Mouse (Mus musculus) hindbrain, embryonic 12.5 days (tissue): ENCODE data around the gene Tbkbp1. TPM values are rescaled to one million over a fixed set of nuclear protein-coding genes. Genes with fewer than 3 reads are reported as not detected.

ENCODE experiments used
- ATAC-seq: fragments of 200-750 bp; cut with Nextera tagmentation; 2 replicates; pipeline ENCODE4 v1.8.0; 2017; ENCODE audit warnings: moderate TSS enrichment; ENCODE audit not compliant: low FRiP score
- H3K27ac ChIP-seq: fragments of 300-500 bp; sonication (generic); 2 replicates; pipeline ENCODE4 v1.5.1; 2016; ENCODE audit warnings: mild to moderate bottlenecking
- H3K27me3 ChIP-seq: fragments of 300-500 bp; sonication (generic); 2 replicates; pipeline ENCODE4 v1.6.1; 2016; ENCODE audit warnings: mild to moderate bottlenecking
- H3K36me3 ChIP-seq: fragments of 300-500 bp; sonication (generic); 2 replicates; pipeline ENCODE4 v1.6.1; 2016; ENCODE audit warnings: mild to moderate bottlenecking
- H3K4me1 ChIP-seq: fragments of 300-500 bp; sonication (generic); 2 replicates; pipeline ENCODE4 v1.6.1; 2016
- H3K4me2 ChIP-seq: fragments of 300-500 bp; sonication (generic); replicated peaks from 2 replicates; pipeline ENCODE4 v1.6.1; 2016; ENCODE audit warnings: mild to moderate bottlenecking
- H3K4me3 ChIP-seq: fragments of 300-500 bp; sonication (generic); 2 replicates; pipeline ENCODE4 v1.5.1; 2016; ENCODE audit warnings: mild to moderate bottlenecking
- H3K9ac ChIP-seq: fragments of 300-500 bp; sonication (generic); 2 replicates; pipeline ENCODE4 v1.6.1; 2016; ENCODE audit warnings: mild to moderate bottlenecking, moderate library complexity
- H3K9me3 ChIP-seq: fragments of 300-500 bp; sonication (generic); replicated peaks from 2 replicates; pipeline ENCODE4 v1.6.1; 2016; ENCODE audit warnings: mild to moderate bottlenecking
- WGBS: fragments of 180-500 bp; shearing (Covaris S2); methylation state at CpG from one replicate; pipeline ENCODE4 v1.1.7; 2016; 5-methylcytosine and 5-hydroxymethylcytosine counted together
- polyA plus RNA-seq: library from polyadenylated mRNA; unstranded; fragments of >200 nt; fragmentation: Nextera tagmentation; extraction: Ambion mirVana; gene quantifications from 2 replicates; pipeline ENCODE4 v1.2.1, GENCODE M21; 2016

Tbkbp1 gene
- polyA plus RNA-seq, 1 experiment from 2014 or later = 10.5 TPM

- H3K27me3 ChIP-seq = no peaks in the 10 kb centered on the region
- peak overlapping the region; percentile 95 for H3K9ac ChIP-seq
- H3K4me1 ChIP-seq = peaks cover 26% of the 10 kb centered on the region
- peak overlapping the region; percentile 98 for H3K27ac ChIP-seq
- peak overlapping the region; percentile 92 for H3K4me3 ChIP-seq
- H3K36me3 ChIP-seq = peaks cover 31% of the 10 kb centered on the region
- no peaks in the 10 kb centered on the region for H3K9me3 ChIP-seq
- peak; percentile 79 for ATAC-seq
- WGBS = under 1% methylated on average over 70 of the region's 74 CpGs
- H3K4me2 ChIP-seq = peak overlapping the region; percentile 78
These were observed 35.9 kb upstream of the Tbkbp1 start for GRCm38 (mm10) chr11:97186947-97187763.

GRCm38 (mm10) chr11:97185704-97186614 lies 34.7 kb upstream of the Tbkbp1 start:
- 64% methylated on average over 5 of the region's 5 CpGs for WGBS
- Histone ChIP-seq H3K9me3 (no peaks in the 10 kb centered on the region), H3K27ac (no peak overlapping the region), H3K36me3 (peaks cover 43% of the 10 kb centered on the region), H3K27me3 (no peaks in the 10 kb centered on the region), H3K9ac (peak overlapping the region; percentile 95), H3K4me1 (peaks cover 26% of the 10 kb centered on the region), H3K4me3 (peak overlapping the region; percentile 92), H3K4me2 (peak overlapping the region; percentile 78)
- ATAC-seq = no peak

GRCm38 (mm10) chr11:97184875-97185274 lies 33.6 kb upstream of the Tbkbp1 start:
- H3K4me3 ChIP-seq = no peak overlapping the region
- H3K27me3 ChIP-seq = no peaks in the 10 kb centered on the region
- H3K4me1 ChIP-seq = peaks cover 26% of the 10 kb centered on the region
- no peak overlapping the region for H3K9ac ChIP-seq
- WGBS = 89% methylated on average over 5 of the region's 5 CpGs
- peaks cover 54% of the 10 kb centered on the region for H3K36me3 ChIP-seq
- H3K27ac ChIP-seq = no peak overlapping the region
- no peaks in the 10 kb centered on the region for H3K9me3 ChIP-seq
- no peak overlapping the region for H3K4me2 ChIP-seq
- ATAC-seq = no peak

GRCm38 (mm10) chr11:97182446-97182845 lies 31.2 kb upstream of the Tbkbp1 start:
- WGBS = 91% methylated on average over 3 of the region's 3 CpGs
- Histone ChIP-seq H3K4me2 (no peak overlapping the region), H3K27me3 (no peaks in the 10 kb centered on the region), H3K27ac (no peak overlapping the region), H3K4me1 (peaks cover 16% of the 10 kb centered on the region), H3K4me3 (no peak overlapping the region), H3K9me3 (no peaks in the 10 kb centered on the region), H3K9ac (no peak overlapping the region), H3K36me3 (peaks cover 75% of the 10 kb centered on the region)
- no peak for ATAC-seq

- Histone ChIP-seq H3K4me2 (no peak overlapping the region), H3K9ac (no peak overlapping the region), H3K27ac (no peak overlapping the region), H3K27me3 (no peaks in the 10 kb centered on the region), H3K9me3 (no peaks in the 10 kb centered on the region), H3K4me1 (peaks cover 12% of the 10 kb centered on the region), H3K4me3 (no peak overlapping the region), H3K36me3 (peaks cover 89% of the 10 kb centered on the region)
- ATAC-seq = no peak
- WGBS = 89% methylated on average over 5 of the region's 5 CpGs
These were observed 29.8 kb upstream of the Tbkbp1 start for GRCm38 (mm10) chr11:97181061-97181460.

- Histone ChIP-seq H3K27ac (no peak overlapping the region), H3K27me3 (no peaks in the 10 kb centered on the region), H3K4me1 (no peaks in the 10 kb centered on the region), H3K4me2 (no peak overlapping the region), H3K9me3 (no peaks in the 10 kb centered on the region), H3K9ac (no peak overlapping the region), H3K36me3 (peaks cover 97% of the 10 kb centered on the region), H3K4me3 (no peak overlapping the region)
- ATAC-seq = no peak
- WGBS = 98% methylated on average over 2 of the region's 2 CpGs
These were observed 26.9 kb upstream of the Tbkbp1 start for GRCm38 (mm10) chr11:97178198-97178597.

- Histone ChIP-seq H3K36me3 (peaks cover 96% of the 10 kb centered on the region), H3K9ac (no peak overlapping the region), H3K27ac (no peak overlapping the region), H3K27me3 (no peaks in the 10 kb centered on the region), H3K4me1 (no peaks in the 10 kb centered on the region), H3K4me3 (no peak overlapping the region), H3K4me2 (no peak overlapping the region), H3K9me3 (no peaks in the 10 kb centered on the region)
- WGBS = 60% methylated on average over 3 of the region's 3 CpGs
- no peak for ATAC-seq
These were observed 25.6 kb upstream of the Tbkbp1 start for GRCm38 (mm10) chr11:97176851-97177250.

- Histone ChIP-seq H3K27ac (no peak overlapping the region), H3K4me2 (no peak overlapping the region), H3K9ac (no peak overlapping the region), H3K27me3 (no peaks in the 10 kb centered on the region), H3K4me1 (no peaks in the 10 kb centered on the region), H3K4me3 (no peak overlapping the region), H3K9me3 (no peaks in the 10 kb centered on the region), H3K36me3 (peaks cover 96% of the 10 kb centered on the region)
- ATAC-seq = no peak
- WGBS = 94% methylated on average over 7 of the region's 7 CpGs
These were observed 24.2 kb upstream of the Tbkbp1 start for GRCm38 (mm10) chr11:97175499-97175898.

GRCm38 (mm10) chr11:97160341-97160740 lies 9.0 kb upstream of the Tbkbp1 start:
- no peaks in the 10 kb centered on the region for H3K4me1 ChIP-seq
- H3K9ac ChIP-seq = no peak overlapping the region
- ATAC-seq = no peak
- no peaks in the 10 kb centered on the region for H3K27me3 ChIP-seq
- H3K9me3 ChIP-seq = no peaks in the 10 kb centered on the region
- no peak overlapping the region for H3K4me2 ChIP-seq
- no peak overlapping the region for H3K4me3 ChIP-seq
- no peak overlapping the region for H3K27ac ChIP-seq
- peaks cover 96% of the 10 kb centered on the region for H3K36me3 ChIP-seq
- WGBS = 72% methylated on average over 6 of the region's 6 CpGs

GRCm38 (mm10) chr11:97156999-97157398 lies 5.7 kb upstream of the Tbkbp1 start:
- no peak for ATAC-seq
- Histone ChIP-seq H3K9ac (no peak overlapping the region), H3K27ac (no peak overlapping the region), H3K9me3 (no peaks in the 10 kb centered on the region), H3K4me1 (peaks cover 11% of the 10 kb centered on the region), H3K36me3 (peaks cover 70% of the 10 kb centered on the region), H3K4me2 (no peak overlapping the region), H3K4me3 (no peak overlapping the region), H3K27me3 (no peaks in the 10 kb centered on the region)
- WGBS = 81% methylated on average over 7 of the region's 7 CpGs

- no peak overlapping the region; the same call in 1 of the 2 replicates for H3K27ac ChIP-seq
- no peak overlapping the region for H3K9ac ChIP-seq
- H3K4me3 ChIP-seq = 0 out of 2 replicates have a peak overlapping the region, but pooled peaks have one; percentile 3
- no peak for ATAC-seq
- peaks cover 15% of the 10 kb centered on the region; the same call in 1 of the 2 replicates for H3K27me3 ChIP-seq
- WGBS = 25% methylated on average over 10 of the region's 10 CpGs
- H3K9me3 ChIP-seq = no peaks in the 10 kb centered on the region
- H3K4me2 ChIP-seq = peak overlapping the region; percentile 86
- peaks cover 33% of the 10 kb centered on the region for H3K4me1 ChIP-seq
- peaks cover 33% of the 10 kb centered on the region for H3K36me3 ChIP-seq
These were observed 1.5 kb upstream of the Tbkbp1 start for GRCm38 (mm10) chr11:97152662-97153287.

- Histone ChIP-seq H3K4me3 (peak overlapping the region; percentile 81), H3K4me1 (peaks cover 33% of the 10 kb centered on the region), H3K27me3 (peaks cover 21% of the 10 kb centered on the region; the same call in 1 of the 2 replicates), H3K9ac (peak overlapping the region; percentile 91), H3K9me3 (no peaks in the 10 kb centered on the region), H3K4me2 (peak overlapping the region; percentile 86), H3K27ac (peak overlapping the region; percentile 96; the same call in 1 of the 2 replicates), H3K36me3 (peaks cover 25% of the 10 kb centered on the region)
- WGBS = 1% methylated on average over 11 of the region's 11 CpGs
- no peak for ATAC-seq
These were observed 730 bp upstream of the Tbkbp1 start for GRCm38 (mm10) chr11:97152023-97152426.
